Comparison of ENCODE assay signal across 8 mouse cellular contexts in genomic region chr5:147825375-147825969, GRCm38 (mm10). TPM values are rescaled to one million over a fixed set of nuclear protein-coding genes. Genes with fewer than 3 reads are reported as not detected.
DNase-seq lines count a peak whose midpoint lies in the region; ATAC-seq and TF ChIP-seq lines count a peak whose summit lies in the region.

No protein-coding gene starts in this region.

- H3K9me3 ChIP-seq in embryonic facial prominence, embryonic 13.5 days, result no peaks in the 10 kb centered on the region
- no peaks in the 10 kb centered on the region for H3K9me3 ChIP-seq in intestine, postnatal 0 days (ENCODE audit: control insufficient read depth)
- H3K9me3 ChIP-seq in megakaryocyte, embryonic 14.5 days, result peaks cover 21% of the 10 kb centered on the region
- no peaks in the 10 kb centered on the region for H3K9me3 ChIP-seq in forebrain, postnatal 0 days (ENCODE audit: low read length)

- H3K27ac ChIP-seq in gastrocnemius, adult 2 months, result no peak overlapping the region
- H3K27ac ChIP-seq in embryonic facial prominence, embryonic 13.5 days, result no peak overlapping the region
- H3K27ac ChIP-seq in intestine, postnatal 0 days (ENCODE audit: low read depth, low read length), result no peak overlapping the region
- H3K27ac ChIP-seq in forebrain, postnatal 0 days (ENCODE audit: low read depth, low read length), result no peak overlapping the region

- peak overlapping the region; percentile 45 for H3K4me3 ChIP-seq in gastrocnemius, adult 2 months
- no peak overlapping the region for H3K4me3 ChIP-seq in embryonic facial prominence, embryonic 13.5 days
- no peak overlapping the region for H3K4me3 ChIP-seq in intestine, postnatal 0 days (ENCODE audit: low read depth, low read length)
- H3K4me3 ChIP-seq in megakaryocyte, embryonic 14.5 days (replicated peaks), result peak overlapping the region; percentile 19
- H3K4me3 ChIP-seq in forebrain, postnatal 0 days (ENCODE audit: low read depth, low read length), result no peak overlapping the region

- no peak for DNase-seq in gastrocnemius, adult 2 months
- DNase-seq in gastrocnemius, adult 18-20 months (ENCODE audit: low spot score), result no peak
- DNase-seq in yolk sac, embryonic 10.5 days (ENCODE audit: low spot score), result no peak
- DNase-seq in right cerebral cortex, postnatal 25 days, result no peak
- DNase-seq in forebrain, postnatal 0 days, result no peak

- no peak for ATAC-seq in embryonic facial prominence, embryonic 13.5 days (ENCODE audit: insufficient number of reproducible peaks, insufficient read depth, low FRiP score, low TSS enrichment, low read depth)
- no peak for ATAC-seq in intestine, postnatal 0 days
- ATAC-seq in forebrain, postnatal 0 days, result no peak

- H3K4me1 ChIP-seq in embryonic facial prominence, embryonic 13.5 days, result peaks cover 10% of the 10 kb centered on the region
- H3K4me1 ChIP-seq in intestine, postnatal 0 days (replicated peaks; ENCODE audit: control insufficient read depth, insufficient read depth, low read length), result no peaks in the 10 kb centered on the region
- peaks cover 13% of the 10 kb centered on the region for H3K4me1 ChIP-seq in megakaryocyte, embryonic 14.5 days
- no peaks in the 10 kb centered on the region for H3K4me1 ChIP-seq in forebrain, postnatal 0 days (ENCODE audit: insufficient read depth)

- H3K9ac ChIP-seq in embryonic facial prominence, embryonic 13.5 days, result no peak overlapping the region
- no peak overlapping the region for H3K9ac ChIP-seq in intestine, postnatal 0 days (ENCODE audit: low read depth, low read length)
- H3K9ac ChIP-seq in forebrain, postnatal 0 days, result no peak overlapping the region

- H3K36me3 ChIP-seq in embryonic facial prominence, embryonic 13.5 days, result no peaks in the 10 kb centered on the region
- no peaks in the 10 kb centered on the region for H3K36me3 ChIP-seq in intestine, postnatal 0 days (ENCODE audit: control insufficient read depth, insufficient read depth)
- H3K36me3 ChIP-seq in megakaryocyte, embryonic 14.5 days (replicated peaks; ENCODE audit: low read length), result no peaks in the 10 kb centered on the region
- H3K36me3 ChIP-seq in forebrain, postnatal 0 days (ENCODE audit: insufficient read depth), result no peaks in the 10 kb centered on the region

- TF ChIP-seq CTCF in gastrocnemius, adult 2 months (IDR thresholded peaks at IDR 0.05), result no peak
- no peak for TF ChIP-seq CTCF in intestine, postnatal 0 days (IDR thresholded peaks at IDR 0.05; ENCODE audit: low read depth)
- no peak for TF ChIP-seq CTCF in forebrain, postnatal 0 days (IDR thresholded peaks at IDR 0.05; ENCODE audit: low read depth)

- H3K4me2 ChIP-seq in embryonic facial prominence, embryonic 13.5 days, result peak overlapping the region; percentile 26
- peak overlapping the region; percentile 24 for H3K4me2 ChIP-seq in intestine, postnatal 0 days (replicated peaks; ENCODE audit: low read depth)
- no peak overlapping the region for H3K4me2 ChIP-seq in forebrain, postnatal 0 days (ENCODE audit: low read depth)

- WGBS in embryonic facial prominence, embryonic 13.5 days, result 51% methylated on average over 22 of the region's 22 CpGs
- WGBS in intestine, postnatal 0 days, result 40% methylated on average over 22 of the region's 22 CpGs
- WGBS in forebrain, postnatal 0 days, result 63% methylated on average over 22 of the region's 22 CpGs

- intact Hi-C loops in gastrocnemius, adult 2 months (cut with DNase I), result no loop called here

- no peaks in the 10 kb centered on the region for H3K27me3 ChIP-seq in embryonic facial prominence, embryonic 13.5 days
- H3K27me3 ChIP-seq in intestine, postnatal 0 days (replicated peaks; ENCODE audit: control insufficient read depth, insufficient read depth, low read length), result no peaks in the 10 kb centered on the region
- H3K27me3 ChIP-seq in megakaryocyte, embryonic 14.5 days (replicated peaks), result peaks cover 39% of the 10 kb centered on the region
- H3K27me3 ChIP-seq in forebrain, postnatal 0 days (ENCODE audit: insufficient read depth, low read length), result no peaks in the 10 kb centered on the region

RNA-seq across cellular contexts. Expression of gene Pomp, which starts 34.8 kb away (rescaled TPM):
- total RNA-seq in gastrocnemius, adult 2 months (2021), result 100 to 1,000 TPM; 141 to 146 TPM
- 100 to 1,000 TPM; 138 to 152 TPM for total RNA-seq in gastrocnemius, adult 18-20 months (2021)
- polyA plus RNA-seq in embryonic facial prominence, embryonic 13.5 days (2015; fragmentation: Nextera tagmentation; extraction: Ambion mirVana), result 438 and 500 TPM in 2 replicates
- 492 and 500 TPM in 2 replicates for polyA plus RNA-seq in intestine, postnatal 0 days (2015; fragmentation: Nextera tagmentation; extraction: Ambion mirVana)
- 2.6 and 32.9 TPM in 2 replicates for polyA plus RNA-seq in megakaryocyte, embryonic 14.5 days (2012; ENCODE audit: insufficient read depth, low replicate concordance)
- 419 and 481 TPM in 2 replicates for total RNA-seq in forebrain, postnatal 0 days (2014; rRNA removed)
- polyA plus RNA-seq in forebrain, postnatal 0 days (2015; fragmentation: Nextera tagmentation; extraction: Ambion mirVana), result 513 and 619 TPM in 2 replicates

Comparison
In these comparisons a context has a peak if more than half of its experiments do, and no peak if none do; other contexts are left out.
1. H3K4me3 ChIP-seq: peak in gastrocnemius, adult 2 months (single experiment) and megakaryocyte, embryonic 14.5 days (single experiment); none in embryonic facial prominence, embryonic 13.5 days (single experiment), intestine, postnatal 0 days (single experiment) and forebrain, postnatal 0 days (single experiment).
2. RNA of gene Pomp, which starts 34.8 kb away (polyA plus RNA-seq): 513 to 619 TPM in forebrain, postnatal 0 days, 492 to 500 TPM in intestine, postnatal 0 days and 438 to 500 TPM in embryonic facial prominence, embryonic 13.5 days; 2.6 to 32.9 TPM in megakaryocyte, embryonic 14.5 days; every median in the first group is over 10 times any median in the second.